Mouse (Mus musculus): ENCODE measurements around the gene Gpr137.

The Gpr137 gene

GRCm38 (mm10) chr19:6941372-6942248 is 670 bp downstream of the Gpr137 start, which contains the start of gene Bad:
Gene Bad, plus strand, starts transcription at chr19:6941861.
- DNase-seq (ENCODE audit: low spot score): peak; percentile 95

- no peak for DNase-seq (ENCODE audit: low spot score)
These were observed 1.6 kb downstream of the Gpr137 start for GRCm38 (mm10) chr19:6940396-6941351.

DNA sequence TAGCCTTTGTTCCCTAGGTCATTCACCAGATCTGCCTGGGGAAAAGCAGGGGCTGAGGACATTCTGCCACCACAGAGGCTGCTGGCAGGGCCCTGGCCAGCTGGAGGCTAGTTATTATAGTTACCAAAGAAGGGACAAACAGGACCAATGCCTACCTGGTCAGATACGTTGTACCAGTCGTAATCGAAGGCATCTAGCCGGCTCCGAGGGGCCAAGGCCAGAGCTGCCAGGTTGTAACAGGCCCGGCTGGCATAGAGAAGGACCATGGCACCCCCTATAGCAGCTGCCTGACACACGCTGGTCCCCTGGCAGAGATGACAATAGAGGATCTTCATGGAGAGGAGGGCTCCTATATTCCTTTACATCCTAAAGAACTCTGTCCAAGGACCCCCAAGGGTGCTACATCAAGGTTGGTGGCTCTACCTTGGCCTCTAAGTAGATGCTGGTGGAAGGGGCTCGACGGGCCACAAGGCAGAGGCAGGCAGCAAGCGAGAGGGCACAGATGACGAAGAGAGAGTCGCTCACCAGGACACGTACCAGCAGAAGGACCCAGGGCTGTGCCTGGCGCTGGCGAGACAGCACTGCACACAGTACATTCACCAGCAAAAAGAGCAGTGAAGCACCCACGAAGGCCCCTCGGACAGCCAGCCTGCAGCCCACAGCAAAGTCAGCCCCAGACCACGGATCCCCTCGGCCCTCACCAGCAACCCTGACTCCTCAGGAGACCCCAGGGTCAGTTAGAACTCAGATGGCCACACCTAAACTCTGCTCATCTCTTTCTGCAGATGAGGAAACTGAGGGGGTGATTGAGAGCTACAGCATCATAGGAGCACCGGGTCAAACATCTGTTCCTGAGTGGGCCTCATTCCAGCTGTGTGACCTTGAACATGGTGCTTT is 2.9 kb downstream of the Gpr137 start:
- DNase-seq (ENCODE audit: low spot score): no peak

DNA sequence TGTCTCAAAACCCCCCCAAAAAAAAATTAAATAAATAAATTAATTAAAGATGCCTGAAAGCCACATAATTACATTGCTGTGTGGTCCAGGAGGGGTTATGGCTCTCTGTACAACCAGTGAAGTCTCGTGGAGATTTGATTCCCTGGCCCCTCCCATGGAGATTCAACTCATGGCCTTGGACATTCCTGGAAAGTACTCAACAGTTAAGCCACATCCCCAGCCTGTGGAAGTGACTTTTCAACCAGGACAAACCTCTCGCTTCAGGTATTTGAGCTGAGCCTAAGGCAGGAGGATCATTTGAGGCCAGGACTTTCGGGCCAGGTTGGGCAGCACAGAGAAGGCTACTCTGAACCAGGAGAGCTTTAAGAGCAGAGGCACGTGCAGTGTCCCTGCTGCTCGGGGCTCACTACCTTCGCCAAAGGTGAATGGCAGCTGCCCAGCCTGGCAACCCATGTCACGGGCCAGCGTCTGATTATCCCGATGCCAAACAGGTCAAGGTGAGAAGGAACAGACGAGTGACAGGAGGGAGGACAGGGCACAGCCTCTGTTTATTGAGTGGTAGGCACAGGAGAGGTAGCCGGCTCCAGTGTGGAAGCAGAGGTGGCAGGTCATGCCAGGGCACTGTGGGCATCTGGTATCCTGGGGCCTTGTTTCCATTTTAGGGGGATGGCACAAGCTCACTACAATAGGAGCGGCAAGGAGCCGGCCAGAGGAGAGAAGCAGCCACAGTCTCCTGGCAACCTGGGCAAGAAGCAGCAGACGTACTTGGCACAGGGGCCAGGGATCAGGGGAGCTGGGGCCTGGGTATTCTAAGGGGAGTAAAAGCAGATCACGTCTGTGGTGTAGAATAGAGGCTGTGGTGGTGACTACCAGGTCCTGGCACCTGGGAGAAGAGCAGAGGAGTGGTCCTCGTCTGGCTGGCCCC is 4.5 kb downstream of the Gpr137 start:
- DNase-seq (ENCODE audit: low spot score): no peak

DNA sequence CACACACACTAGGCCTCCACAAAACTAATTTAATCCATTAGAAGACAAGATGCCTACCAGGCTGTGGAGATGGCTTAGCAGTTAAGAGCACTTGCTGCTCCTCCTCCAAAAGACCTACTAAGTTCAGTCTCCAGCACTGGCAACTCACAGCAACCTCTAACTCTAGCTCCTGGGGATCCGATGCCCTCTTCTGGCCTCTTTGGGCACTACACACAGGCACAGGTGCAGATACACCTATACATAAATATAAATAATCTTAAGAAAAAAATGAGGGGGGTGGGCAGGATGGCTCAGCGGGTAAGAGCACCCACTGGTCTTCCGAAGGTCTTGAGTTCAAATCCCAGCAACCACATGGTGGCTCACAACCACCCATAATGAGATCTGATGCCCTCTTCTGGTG is 6.0 kb downstream of the Gpr137 start:
- no peak for DNase-seq (ENCODE audit: low spot score)

- no peak for DNase-seq (ENCODE audit: low spot score)
These were observed 7.9 kb downstream of the Gpr137 start, which contains the start of gene Kcnk4 for GRCm38 (mm10) chr19:6934195-6934977. Gene Kcnk4, minus strand, starts transcription at chr19:6934515.

- DNase-seq (ENCODE audit: low spot score): no peak
These were observed 8.7 kb downstream of the Gpr137 start for GRCm38 (mm10) chr19:6933436-6934194.

- no peak for DNase-seq (ENCODE audit: low spot score)
These were observed 9.2 kb downstream of the Gpr137 start for GRCm38 (mm10) chr19:6933102-6933435.

- no peak for DNase-seq (ENCODE audit: low spot score)
These were observed 10.3 kb downstream of the Gpr137 start for GRCm38 (mm10) chr19:6932018-6932417.

GRCm38 (mm10) chr19:6931002-6931401 is 11.3 kb downstream of the Gpr137 start:
- DNase-seq (ENCODE audit: low spot score): no peak

GRCm38 (mm10) chr19:6928080-6928479 is 14.2 kb downstream of the Gpr137 start:
- no peak for DNase-seq (ENCODE audit: low spot score)

- peak; percentile 52 for DNase-seq (ENCODE audit: low spot score)
These were observed 15.6 kb downstream of the Gpr137 start for GRCm38 (mm10) chr19:6926559-6927255.

DNA sequence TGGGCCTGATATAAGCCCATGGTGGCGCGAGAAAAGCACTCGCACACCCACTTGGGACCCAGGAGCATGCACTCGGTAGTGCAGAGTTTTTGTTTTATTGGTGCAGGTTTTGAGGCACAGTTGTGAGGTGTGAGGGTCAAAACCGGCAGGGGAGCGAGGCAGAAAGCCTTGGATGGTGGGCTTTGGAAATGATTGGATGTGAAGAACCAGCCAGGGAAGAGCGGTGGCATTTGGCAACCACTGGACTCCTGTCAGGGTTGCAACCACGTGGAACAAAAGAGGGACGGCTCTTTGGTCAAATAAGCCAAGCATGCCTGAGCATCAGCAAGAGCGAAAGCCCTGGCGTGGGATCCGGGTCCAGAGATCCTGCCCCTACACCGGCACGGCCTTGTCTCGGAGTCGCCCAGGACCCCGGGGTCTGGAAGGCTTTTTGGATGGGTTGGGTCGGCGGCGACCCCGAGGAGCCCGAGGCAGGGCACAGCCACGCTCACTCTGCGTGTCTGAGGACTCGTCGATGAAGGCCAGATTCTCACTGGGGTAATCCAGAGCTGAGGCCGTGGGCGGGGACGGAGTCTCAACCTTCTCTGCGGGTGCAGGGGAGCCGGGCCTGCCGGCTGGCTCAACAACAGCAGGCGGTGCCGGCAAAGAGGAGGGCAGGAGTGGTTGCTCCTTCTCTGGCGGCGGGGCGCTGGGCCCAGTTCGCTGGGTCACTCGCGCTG is 16.5 kb downstream of the Gpr137 start:
- no peak for DNase-seq (ENCODE audit: low spot score)

DNA sequence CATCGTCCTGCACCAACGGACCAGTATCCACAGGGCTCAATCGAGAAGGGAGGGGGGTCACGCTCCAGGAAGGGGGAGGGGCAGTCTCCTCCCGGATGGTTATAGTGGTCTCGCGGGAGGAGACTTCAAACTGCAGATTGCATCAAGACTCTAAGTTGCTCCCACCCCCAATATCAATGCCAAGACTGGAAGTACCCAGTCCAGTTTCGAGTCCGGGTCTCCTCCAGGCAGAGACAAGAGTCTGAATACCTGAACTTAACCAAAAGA is 17.0 kb downstream of the Gpr137 start, which contains the start of gene Catsperz:
TSS of gene Catsperz (minus strand) at position 74 of the 267 bp plus-strand sequence.
- DNase-seq (ENCODE audit: low spot score): peak; percentile 29

DNA sequence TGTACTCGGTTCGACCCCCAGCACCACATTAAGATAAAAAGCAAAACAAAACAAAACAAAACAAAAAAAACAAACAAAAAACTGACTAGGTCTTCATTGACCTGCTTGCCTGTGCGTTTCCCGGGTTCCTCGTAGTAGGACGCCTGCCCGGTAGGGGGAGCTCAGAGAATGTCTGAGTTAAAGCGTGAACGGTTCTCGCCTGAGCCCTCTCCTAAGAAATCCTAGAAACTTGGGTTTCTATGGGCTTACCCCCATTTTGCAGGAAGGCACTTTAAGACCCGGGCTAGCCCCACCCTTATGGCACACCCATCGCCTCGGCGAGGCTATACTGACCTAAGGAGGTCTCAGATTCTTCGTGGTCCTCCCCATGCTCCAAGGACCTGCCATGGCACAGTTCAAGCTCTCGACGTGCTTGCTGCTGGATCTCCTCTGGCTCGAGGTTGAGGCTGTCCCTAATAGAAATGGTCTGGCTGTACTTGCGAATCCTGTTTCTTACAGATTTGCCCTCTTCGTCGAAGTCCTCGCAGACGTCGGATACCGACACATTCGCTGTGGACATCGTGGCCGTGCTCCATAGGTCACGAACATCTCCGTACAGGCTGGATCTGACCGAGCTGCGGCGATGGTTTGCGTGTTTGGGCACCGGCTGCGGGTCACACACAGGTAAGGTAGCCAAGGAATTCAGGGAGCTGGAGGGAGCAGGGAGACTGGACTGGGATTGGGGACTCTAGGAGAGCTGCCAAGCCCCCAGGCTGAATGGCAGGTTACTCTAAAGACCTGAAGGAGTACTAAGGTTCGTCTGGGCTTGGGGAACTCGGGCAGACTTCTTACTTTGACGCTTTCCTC is 17.6 kb downstream of the Gpr137 start:
- peak; percentile 90 for DNase-seq (ENCODE audit: low spot score)

- no peak for DNase-seq (ENCODE audit: low spot score)
These were observed 19.2 kb downstream of the Gpr137 start for GRCm38 (mm10) chr19:6922901-6923735.
